Mouse (Mus musculus) MN1 (cell line): ENCODE results near the gene Fam117a.
"Not testable (repeated sequence)": the region's sequence is repeated elsewhere in the genome, so short reads cannot be mapped to it uniquely, and the experiment has no call there.

Experiments used
- DNase-seq: peaks from one replicate; pipeline ENCODE4 v3.0.0-alpha.2; 2016; ENCODE audit warnings: low spot score

The Fam117a gene

GRCm38 (mm10) chr11:95392708-95393499 lies 56.1 kb downstream of the Fam117a start:
- no peak for DNase-seq

DNA sequence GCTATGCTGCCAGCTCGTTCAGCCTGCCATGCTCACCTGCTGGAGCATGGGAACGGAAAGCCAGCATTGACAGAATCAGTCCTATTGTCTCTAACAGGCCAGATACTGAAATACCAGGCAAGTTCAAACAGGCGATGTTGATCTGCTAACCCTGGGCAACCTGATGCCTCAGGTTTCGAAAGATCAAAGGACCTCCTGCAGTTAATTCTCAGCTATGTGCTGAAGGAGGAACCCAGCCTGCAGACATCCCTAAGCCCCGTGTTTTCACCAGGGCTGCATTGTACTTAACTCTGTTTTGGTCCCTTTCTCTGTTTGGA lies 56.6 kb downstream of the Fam117a start:
- no peak for DNase-seq

- no peak for DNase-seq
Observed at GRCm38 (mm10) chr11:95394112-95394511, 57.3 kb downstream of the Fam117a start.

GRCm38 (mm10) chr11:95396548-95396947 lies 59.7 kb downstream of the Fam117a start:
- no peak for DNase-seq

DNA sequence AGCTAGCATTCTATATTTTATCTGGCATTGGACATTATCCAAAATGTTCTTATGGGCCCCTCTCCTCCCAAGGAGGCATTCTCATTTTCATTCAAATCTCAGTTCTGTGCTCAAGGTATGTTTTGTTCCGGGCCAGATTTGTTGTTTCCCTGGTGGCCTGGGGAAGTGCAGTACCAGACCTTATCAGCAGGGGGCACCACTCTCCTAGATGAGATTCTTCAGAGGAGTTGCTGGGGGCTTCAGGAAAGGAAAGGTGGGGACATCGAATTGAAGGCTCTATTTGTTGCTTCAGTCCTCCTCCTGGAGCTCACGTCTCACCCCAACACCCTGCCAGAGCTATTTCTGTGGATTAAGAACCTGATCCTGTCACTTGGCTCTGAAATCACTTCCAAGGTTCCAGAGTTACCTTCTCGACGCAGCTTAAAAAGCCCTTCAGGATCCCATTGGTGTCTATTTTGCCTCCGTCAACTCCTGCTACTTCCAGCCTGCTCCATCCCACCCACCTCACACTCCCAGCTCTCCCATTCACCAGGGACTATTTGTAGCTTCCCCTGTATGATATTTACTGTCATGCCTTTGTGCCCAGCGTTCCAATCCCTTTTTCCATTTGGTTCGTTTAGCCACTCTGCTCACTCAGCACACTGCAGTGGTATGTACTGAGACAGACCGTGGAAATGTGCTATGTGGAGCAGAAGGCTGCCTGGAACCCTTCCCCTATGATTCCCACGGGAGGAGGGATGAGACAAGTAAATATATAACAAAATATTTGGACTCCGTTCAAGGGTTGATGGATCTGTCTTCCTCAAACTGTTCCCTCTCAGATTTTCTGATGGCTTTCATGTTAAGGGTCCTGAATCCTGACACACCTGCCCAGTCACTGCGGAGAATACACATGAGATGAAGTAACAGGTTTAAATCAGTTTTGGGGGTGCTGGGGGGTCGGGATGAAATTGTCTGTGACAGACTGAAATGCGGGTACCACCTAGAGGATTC lies 61.3 kb downstream of the Fam117a start:
- peak; percentile 57 for DNase-seq

DNA sequence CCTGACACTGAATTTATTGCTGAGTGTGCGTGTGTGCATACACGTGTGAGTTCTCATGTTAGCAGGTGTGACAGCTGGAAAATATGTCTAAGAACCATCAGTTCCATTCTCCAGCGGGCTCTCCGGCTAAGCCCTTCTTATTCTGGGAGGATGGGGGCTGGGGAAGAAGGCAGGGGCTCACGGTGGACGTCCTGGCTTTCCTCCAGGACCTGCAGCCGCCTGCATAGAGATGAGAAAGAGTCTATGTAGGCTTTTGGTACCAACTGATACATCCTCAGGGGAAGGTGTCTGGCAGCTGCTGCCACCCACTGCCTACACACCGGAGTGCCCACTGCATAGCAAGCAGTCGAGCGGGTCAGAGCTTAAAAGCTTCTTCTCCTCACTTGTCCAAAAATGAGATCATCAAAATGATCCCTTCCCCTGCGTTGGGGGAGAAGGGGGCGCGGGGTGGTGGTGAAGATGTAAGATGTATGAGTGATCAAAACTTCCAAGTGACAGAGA lies 62.8 kb downstream of the Fam117a start:
- no peak for DNase-seq

GRCm38 (mm10) chr11:95401568-95401967 lies 64.8 kb downstream of the Fam117a start:
- no peak for DNase-seq

DNA sequence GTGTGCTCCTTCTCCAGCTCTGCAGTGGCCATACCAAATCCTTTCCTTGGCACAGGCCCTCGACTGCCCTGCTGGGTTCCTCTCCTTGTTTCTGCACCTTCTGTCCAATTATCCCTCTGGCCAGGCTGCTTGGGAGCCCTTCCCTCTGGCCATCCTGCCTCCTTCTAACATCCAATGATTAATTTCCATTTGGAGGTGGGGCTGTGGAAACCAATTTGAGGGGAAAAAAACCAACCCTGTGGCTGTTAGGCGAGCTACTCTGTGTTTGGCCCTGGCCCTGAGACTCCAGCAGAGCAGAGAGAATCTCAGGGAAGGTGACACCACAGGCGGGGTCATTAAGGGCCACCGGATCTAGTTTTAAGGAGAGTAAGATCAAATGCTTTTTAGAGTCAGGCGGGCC lies 65.4 kb downstream of the Fam117a start:
- DNase-seq, result peak; percentile 54

DNA sequence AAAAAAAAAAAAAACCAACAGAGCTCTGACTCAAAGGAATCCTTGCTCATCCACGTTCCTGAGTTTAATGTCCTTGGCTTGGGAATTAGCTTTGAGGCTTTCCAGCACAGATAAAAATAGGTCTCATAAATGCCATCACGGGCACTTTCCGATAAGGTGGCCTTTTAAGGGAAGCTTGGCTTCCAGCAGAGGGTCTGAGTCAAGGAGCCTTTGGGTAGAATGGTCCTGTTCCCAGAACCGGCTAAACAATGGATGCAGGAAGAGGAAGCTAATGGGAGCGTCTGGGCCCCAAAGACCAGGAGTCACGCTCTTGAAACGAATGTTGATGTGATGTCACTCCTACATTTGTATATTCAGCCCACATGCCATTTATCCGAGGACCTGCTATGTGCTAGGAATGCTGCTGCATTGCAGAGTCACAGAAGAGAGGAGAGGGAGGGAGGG lies 65.9 kb downstream of the Fam117a start:
- peak; percentile 51 for DNase-seq

DNA sequence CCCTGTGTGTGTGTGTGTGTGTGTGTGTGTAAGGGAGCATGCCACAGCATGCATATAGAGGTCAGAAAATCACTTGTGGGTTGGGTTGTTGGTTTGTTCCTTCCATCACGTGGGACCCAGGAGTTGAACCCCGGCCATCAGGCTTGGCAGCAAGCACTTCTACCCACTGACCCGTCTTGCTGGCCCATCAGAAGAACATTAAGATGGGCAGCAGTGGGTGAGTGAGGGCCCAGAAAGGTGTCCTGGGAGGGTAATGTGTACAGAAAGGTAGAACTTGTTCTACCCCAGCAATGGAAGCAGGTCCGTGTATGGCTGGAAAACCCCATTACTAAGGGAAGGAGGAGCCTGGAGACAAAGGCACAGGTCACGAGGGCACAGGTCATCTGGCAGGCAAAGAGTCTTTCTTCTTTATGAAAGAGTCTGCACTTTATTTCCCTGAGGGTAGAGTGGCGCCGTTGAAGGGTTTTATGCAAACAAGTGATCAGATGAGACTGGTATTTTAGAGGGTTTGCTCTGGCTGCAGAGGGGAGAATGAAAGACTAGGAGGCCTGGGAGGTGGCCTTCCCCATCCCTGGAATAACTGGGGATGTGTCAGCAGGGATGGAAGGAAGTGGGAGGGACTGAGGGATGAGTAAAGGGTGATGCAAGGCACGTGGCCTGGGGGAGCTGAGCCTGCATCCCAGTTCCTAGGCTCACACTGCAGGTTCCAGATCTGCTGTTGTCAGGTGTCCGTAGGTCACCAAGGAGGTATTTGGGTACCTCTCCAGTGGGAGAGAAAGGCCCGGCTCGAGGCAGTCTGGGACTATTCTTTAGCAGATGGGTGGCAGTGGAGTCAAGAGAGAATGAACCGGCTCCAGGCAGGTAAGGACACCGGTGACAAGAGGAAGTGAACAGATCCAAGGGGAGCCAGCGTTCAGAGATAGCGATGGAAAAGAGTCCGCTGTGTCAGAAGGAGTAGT lies 66.8 kb downstream of the Fam117a start:
- peak; percentile 25 for DNase-seq

DNA sequence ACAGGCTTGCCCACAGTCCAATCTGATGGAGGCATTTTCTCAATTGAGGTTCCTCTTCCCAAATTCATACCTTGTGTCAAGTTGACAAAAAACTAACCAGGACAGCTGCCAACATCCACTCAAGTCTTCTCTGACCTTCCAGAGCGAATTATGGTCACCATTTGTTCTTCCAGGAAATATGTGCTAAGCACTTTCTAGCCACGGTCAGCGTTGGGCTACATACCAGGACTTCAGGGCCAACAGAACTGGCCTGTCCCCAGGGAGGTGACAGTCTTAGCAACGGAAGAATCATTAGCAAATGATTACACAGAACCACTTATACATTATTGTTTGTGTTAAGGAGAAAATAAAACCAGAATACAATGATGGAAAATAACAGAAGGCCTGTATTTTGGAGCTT lies 69.0 kb downstream of the Fam117a start:
- no peak for DNase-seq

DNA sequence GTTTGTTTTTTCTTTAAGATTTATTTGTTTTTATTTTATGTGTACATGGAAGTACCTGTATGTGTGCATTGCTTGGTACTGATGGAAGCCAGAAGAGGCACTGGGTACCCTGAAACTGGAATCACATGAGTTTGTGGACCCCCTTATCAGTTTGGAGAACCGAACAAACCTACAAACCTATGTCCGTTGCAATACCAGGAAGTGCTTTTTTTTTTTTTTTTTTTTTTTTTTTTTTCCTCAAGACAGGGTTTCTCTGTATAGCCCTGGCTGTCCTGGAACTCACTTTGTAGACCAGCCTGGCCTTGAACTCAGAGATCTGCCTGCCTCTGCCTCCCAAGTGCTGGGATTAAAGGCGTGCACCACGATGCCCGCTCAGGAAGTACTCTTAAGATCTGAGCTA lies 69.6 kb downstream of the Fam117a start:
- not testable (repeated sequence) for DNase-seq

GRCm38 (mm10) chr11:95409450-95410112 lies 72.8 kb downstream of the Fam117a start:
- DNase-seq, result no peak

DNA sequence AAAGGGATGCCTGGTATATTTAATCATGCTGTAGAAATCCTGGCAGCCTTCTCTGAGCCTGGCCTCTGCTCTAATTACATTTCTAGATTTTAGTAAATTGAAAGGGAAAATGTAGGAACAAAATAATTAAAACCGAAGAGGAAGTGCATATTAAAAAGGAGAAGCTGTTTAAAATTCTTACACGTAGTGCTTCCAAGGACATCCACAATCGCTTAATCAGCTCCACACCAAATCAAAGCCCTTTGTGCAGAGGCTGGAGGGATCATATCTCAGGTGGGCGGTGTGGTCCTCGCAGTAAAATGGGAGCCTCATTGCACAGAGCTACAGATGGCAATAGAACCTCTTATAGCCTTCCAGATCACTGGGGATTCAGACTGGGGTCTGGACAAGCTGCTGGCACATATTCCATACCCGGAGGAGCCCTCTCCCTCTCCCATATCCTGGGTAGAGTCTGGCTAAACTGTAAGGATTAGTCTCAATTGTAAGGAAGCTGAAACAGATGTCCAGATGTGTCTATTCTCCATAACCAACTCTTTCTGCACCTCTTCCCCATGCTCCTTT lies 74.7 kb downstream of the Fam117a start:
- DNase-seq, result peak; percentile 44

DNA sequence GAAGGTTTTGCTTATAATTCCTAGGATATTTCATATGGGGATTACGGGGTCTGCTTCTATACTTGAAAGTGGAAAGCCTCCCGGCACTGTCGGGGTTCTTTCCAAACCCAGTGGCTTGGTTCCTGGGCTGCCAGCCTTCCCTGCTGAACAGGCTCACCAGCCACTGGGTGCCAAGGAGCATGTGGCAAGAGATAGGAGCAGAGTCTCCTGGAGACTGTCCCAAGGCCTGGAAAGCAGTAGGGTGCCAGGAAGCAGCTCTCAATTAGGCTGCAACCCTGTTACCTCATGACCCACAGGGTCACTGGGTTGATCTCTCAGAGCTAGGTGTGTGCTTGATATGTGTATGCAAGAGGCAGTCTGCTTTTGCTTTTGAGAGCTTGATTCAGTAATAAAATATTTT lies 75.8 kb downstream of the Fam117a start:
- peak; percentile 9 for DNase-seq

- peak; percentile 74 for DNase-seq
Observed at GRCm38 (mm10) chr11:95413641-95414535, 77.1 kb downstream of the Fam117a start, which contains the start of gene Spop. Spop (plus strand) TSS chr11:95414080.

DNA sequence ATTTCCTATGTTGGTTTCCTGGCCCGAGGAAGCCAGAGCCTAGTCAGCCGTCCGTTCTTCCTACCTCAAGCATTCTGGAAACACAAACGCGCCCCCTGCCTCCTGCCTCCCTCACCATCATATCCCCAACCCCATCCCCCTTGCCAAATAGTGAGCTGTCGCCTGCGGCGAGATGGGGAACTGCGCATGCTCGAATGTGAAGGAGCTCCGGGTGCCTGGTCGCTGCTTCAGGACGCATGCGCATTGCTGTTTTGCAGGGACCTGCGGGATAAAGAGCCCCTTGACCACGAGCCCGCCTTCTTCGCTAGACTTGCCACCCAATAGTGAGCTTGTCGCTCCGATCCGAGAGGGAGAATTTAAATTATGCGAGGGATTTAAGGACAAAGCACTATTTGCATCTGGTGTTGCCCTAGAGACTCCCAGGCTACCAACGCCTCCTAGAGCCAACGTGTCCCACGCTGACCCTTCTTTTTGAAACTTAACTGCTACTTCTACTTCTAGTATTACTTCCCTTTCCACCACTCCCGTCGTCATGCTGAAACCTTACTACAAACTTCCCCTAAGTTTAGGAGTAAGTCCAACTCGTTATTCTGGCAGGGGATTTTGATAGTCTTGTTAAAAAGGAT lies 77.8 kb downstream of the Fam117a start:
- DNase-seq, result peak; percentile 94

- DNase-seq, result no peak
Observed at GRCm38 (mm10) chr11:95415931-95416330, 79.1 kb downstream of the Fam117a start.

- DNase-seq, result no peak
Observed at GRCm38 (mm10) chr11:95417341-95417740, 80.5 kb downstream of the Fam117a start.
